Mouse (Mus musculus): Measurements from ENCODE around the gene Cdan1. TPM values are rescaled to one million over a fixed set of nuclear protein-coding genes. Genes with fewer than 3 reads are reported as not detected.

Gene Cdan1
- polyA plus RNA-seq (2016; fragmentation: Nextera tagmentation; extraction: Ambion mirVana): 5.7 TPM in 2 replicates

DNA sequence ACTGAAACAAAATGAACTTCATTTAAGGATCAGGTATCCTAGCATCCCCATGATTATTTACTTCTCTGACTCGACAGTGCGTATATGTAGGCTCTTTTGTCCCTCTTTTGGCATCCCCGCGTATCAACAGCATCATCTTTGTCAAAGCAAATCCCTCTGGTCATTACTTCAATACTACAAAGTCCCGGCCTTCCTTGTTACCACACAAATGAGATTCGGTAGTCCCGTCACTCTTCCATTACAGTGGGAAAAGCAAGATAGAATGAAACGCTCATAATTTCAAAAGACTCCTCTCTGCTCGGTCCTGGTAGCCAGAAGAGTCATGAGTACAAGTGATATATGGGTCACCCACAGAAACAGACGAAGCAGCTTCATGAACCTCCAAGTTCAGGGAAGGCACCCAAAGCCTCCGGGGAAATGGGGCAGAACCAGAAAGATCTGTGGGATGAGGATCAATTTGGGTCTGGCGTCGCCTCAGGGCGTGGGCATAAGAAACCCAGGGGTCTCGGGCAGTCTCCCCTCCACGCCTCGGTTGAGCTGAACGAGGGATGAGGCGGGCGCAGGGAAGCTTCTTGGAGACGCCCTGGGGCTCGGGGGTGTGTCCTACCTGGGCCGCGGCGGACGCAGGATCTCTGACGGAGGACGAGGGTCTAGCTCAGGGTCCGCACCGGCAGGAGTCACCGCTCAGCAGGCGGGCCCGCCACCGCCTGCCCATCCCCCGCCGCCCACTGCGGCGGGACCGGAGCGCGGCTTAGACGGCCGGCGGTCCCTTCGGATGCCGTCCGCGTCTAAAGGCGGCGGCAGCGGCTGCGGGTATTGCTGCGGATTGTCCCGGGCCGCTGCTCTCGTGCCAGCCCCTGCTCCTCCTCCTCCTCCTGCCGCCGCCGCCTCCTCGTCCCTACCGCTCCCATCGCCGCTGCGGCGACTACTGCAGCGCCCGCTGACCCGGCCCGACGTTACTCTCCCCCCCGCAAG is at the start of gene Cdan1:
Cdan1 (minus strand) TSS at position 680 of the 975 bp plus-strand sequence.
- Histone ChIP-seq H3K9me3 (replicated peaks) (no peaks in the 10 kb centered on the region), H3K27me3 (ENCODE audit: low read depth, poor library complexity, severe bottlenecking) (no peaks in the 10 kb centered on the region), H3K27ac (peak within 1 kb of the TSS; percentile 90), H3K4me1 (peaks cover 15% of the 10 kb centered on the region), H3K36me3 (no peaks in the 10 kb centered on the region), H3K4me3 (peak within 1 kb of the TSS; percentile 93)
- WGBS: under 1% methylated on average over 66 of the region's 71 CpGs
- peak; percentile 73 for DNase-seq (ENCODE audit: low spot score)

DNA sequence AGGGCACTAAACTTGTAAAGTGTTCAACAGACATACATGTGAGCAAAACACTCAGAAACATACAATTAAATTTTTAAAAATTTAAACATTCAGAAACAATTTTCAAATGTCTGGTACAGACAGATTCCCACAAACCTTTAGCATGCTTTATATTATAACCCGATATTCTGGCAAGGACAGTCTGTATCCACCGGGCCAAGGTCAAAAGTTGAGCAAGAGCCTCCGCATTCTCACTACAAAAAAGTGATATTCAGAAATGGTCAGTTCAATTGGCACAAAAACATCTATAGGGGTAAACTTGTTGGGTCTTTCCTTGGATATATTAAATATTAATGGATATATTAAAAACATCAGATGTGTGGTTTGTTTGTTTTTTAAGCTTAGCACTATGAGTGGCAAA is 46.4 kb upstream of the Cdan1 start:
- H3K36me3 ChIP-seq: peaks cover 91% of the 10 kb centered on the region

DNA sequence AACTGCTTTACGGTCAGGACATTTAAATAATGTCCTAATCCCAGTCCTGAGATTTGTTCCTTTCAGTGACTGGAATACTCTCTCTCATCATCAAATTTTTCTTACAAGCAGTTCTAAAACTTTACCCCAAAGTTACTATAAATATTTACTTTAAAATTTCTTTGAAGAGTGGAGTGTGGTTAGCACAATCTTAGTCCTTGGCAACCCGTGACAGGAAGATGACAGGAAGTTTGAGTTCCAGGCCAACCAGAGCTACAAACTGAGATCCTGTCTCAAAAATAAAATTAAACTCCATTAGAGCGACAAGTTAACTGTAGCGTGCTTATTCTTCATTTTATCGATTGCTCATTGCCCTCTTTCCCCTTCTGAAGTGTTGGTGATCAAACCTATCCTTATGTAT is 37.7 kb upstream of the Cdan1 start:
- 96% methylated on average over 5 of the region's 5 CpGs for WGBS
- H3K27ac ChIP-seq: no peak overlapping the region
- no peaks in the 10 kb centered on the region for H3K4me1 ChIP-seq
- DNase-seq (ENCODE audit: low spot score): no peak
- H3K36me3 ChIP-seq: peaks cover 78% of the 10 kb centered on the region
- H3K4me3 ChIP-seq: no peak overlapping the region
- H3K9me3 ChIP-seq (replicated peaks): no peaks in the 10 kb centered on the region
- H3K27me3 ChIP-seq (ENCODE audit: low read depth, poor library complexity, severe bottlenecking): no peaks in the 10 kb centered on the region

More for the DNA sequence above, 46.4 kb upstream of the Cdan1 start:
- no peaks in the 10 kb centered on the region for H3K9me3 ChIP-seq (replicated peaks)
- H3K4me3 ChIP-seq: no peak overlapping the region
- 94% methylated on average over 3 of the region's 3 CpGs for WGBS
- no peaks in the 10 kb centered on the region for H3K4me1 ChIP-seq
- no peaks in the 10 kb centered on the region for H3K27me3 ChIP-seq (ENCODE audit: low read depth, poor library complexity, severe bottlenecking)
- DNase-seq (ENCODE audit: low spot score): no peak
- H3K27ac ChIP-seq: no peak overlapping the region

DNA sequence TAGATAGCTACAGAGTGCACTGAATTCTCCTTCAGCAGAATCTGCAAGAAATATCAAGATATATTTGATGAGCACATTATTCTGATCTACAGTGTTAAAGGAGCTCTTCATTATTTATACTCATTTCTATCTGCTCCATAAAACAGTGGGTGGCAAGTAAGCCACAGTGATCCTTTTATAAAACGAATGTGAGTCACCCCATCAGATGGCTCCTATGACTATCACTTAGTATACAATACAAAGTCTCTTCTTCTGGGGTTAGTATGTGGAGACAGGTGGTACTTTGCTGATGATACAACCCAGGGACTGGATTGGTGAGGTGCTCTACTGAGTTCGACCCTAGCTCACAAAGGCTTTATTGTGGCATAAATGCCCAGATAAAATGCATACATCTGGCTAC is 23.3 kb upstream of the Cdan1 start:
- no peaks in the 10 kb centered on the region for H3K4me1 ChIP-seq
- H3K4me3 ChIP-seq: no peak overlapping the region
- no peaks in the 10 kb centered on the region for H3K9me3 ChIP-seq (replicated peaks)
- peaks cover 84% of the 10 kb centered on the region for H3K36me3 ChIP-seq
- H3K27me3 ChIP-seq (ENCODE audit: low read depth, poor library complexity, severe bottlenecking): no peaks in the 10 kb centered on the region
- no peak overlapping the region for H3K27ac ChIP-seq
- DNase-seq (ENCODE audit: low spot score): no peak
- 85% methylated on average over 2 of the region's 2 CpGs for WGBS

DNA sequence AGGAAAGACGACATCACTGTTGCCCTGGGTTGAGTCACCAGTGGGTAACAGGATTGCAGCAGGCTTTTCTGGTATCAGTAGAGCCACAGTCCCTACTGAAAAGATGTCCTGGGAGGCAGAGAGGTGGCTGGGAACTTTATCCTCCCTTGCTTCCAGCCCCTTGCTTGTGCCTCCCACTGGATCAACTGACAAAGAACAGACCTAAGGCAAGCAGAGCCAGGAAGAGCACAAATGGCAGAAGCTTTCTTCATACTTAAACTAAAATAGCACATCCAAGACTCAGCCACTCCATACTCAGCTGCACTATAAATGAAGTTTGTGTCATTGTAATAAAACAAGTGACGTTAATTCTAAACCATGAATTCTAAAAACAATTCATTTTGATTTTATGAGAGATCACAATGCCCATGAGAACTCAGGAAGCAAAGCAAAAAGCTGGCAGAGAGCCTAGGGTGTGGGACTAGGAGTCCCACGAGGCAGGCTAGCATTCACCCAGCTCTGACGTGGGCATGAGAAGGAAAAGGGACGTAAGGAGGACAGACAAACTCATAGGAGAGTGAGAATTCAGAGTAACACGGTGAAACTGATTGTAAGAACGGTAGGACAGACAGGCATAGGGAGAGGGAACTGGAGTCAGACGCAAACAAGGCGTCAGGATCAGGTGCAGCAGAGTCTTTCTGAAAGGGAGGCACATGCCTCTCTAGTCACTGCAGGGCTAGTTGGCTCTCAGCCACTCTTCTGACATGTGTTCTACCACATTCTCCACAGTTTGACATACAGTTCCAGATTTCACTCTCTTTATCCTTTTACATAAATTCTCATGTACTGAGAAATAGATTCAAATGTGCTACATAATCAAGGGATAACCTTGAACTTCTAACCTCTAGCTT is 21.8 kb upstream of the Cdan1 start:
- Histone ChIP-seq H3K27ac (no peak overlapping the region), H3K9me3 (replicated peaks) (no peaks in the 10 kb centered on the region), H3K4me3 (no peak overlapping the region), H3K27me3 (ENCODE audit: low read depth, poor library complexity, severe bottlenecking) (no peaks in the 10 kb centered on the region), H3K36me3 (peaks cover 83% of the 10 kb centered on the region), H3K4me1 (no peaks in the 10 kb centered on the region)
- WGBS: 92% methylated on average over 9 of the region's 9 CpGs
- no peak for DNase-seq (ENCODE audit: low spot score)

DNA sequence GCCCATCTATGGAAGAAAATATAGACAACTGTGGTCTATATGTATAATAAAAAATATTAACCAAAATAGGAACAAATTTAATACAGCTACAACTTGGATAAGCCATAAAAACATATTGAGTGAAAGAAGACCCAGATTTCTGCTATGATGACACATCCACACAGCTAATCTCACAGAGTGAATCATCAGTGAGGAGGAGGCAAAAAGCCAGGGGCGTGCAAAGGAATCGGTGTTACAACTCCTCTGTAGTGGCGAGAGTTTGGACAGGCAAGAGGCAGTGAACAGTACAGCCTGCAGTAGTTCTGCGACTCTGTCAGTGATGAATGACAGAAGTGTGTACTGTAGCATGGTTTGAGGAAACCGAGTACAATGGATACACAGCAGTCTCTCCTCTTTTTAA is 17.4 kb upstream of the Cdan1 start:
- H3K4me3 ChIP-seq: no peak overlapping the region
- H3K27me3 ChIP-seq (ENCODE audit: low read depth, poor library complexity, severe bottlenecking): no peaks in the 10 kb centered on the region
- H3K4me1 ChIP-seq: no peaks in the 10 kb centered on the region
- H3K9me3 ChIP-seq (replicated peaks): no peaks in the 10 kb centered on the region
- peaks cover 91% of the 10 kb centered on the region for H3K36me3 ChIP-seq
- 97% methylated on average over 5 of the region's 5 CpGs for WGBS
- DNase-seq (ENCODE audit: low spot score): no peak
- no peak overlapping the region for H3K27ac ChIP-seq

DNA sequence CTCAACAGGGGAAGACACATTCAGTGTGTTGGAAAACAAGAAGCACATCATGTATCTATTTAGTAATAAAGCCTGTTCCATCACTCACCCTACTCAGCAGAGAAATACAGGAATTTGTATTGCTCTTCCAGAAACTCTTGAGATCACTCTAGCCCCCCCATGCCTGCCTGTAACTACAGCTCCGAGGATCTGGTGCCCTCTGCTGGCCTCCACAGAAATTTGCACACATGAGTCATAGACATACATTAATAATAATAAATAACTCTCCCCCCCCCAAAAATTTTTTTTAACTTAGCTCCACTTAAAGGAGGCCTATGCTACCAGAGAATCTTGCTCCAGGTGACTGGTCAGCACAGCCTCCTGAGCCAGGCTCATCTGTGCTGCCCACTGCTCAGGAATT is 16.6 kb upstream of the Cdan1 start:
- Histone ChIP-seq H3K4me3 (no peak overlapping the region), H3K27ac (no peak overlapping the region), H3K9me3 (replicated peaks) (no peaks in the 10 kb centered on the region), H3K4me1 (no peaks in the 10 kb centered on the region), H3K27me3 (ENCODE audit: low read depth, poor library complexity, severe bottlenecking) (no peaks in the 10 kb centered on the region), H3K36me3 (peaks cover 91% of the 10 kb centered on the region)
- WGBS: 31% methylated on average over 1 of the region's 1 CpGs
- peak; percentile 51 for DNase-seq (ENCODE audit: low spot score)

DNA sequence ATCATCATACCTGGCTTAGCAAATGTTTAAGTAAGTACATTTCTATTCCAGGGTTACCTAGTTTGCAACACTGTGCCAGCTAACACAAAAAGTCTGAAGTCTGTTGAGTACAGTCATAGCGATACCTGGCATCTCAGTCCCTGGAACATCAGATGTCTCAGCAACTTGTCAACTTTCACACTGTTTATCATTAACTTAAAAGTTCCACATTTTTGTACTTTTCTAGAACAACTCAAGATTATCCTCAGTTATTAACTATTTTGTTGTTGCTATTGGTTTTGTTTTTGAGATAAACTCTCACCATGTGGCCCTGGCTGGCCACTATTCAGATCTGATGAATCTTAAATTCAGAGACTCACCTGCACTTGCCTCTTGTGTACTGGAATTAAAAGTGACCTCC is 13.5 kb upstream of the Cdan1 start:
- peaks cover 82% of the 10 kb centered on the region for H3K36me3 ChIP-seq
- H3K9me3 ChIP-seq (replicated peaks): no peaks in the 10 kb centered on the region
- DNase-seq (ENCODE audit: low spot score): no peak
- no peaks in the 10 kb centered on the region for H3K27me3 ChIP-seq (ENCODE audit: low read depth, poor library complexity, severe bottlenecking)
- H3K27ac ChIP-seq: no peak overlapping the region
- H3K4me1 ChIP-seq: no peaks in the 10 kb centered on the region
- no peak overlapping the region for H3K4me3 ChIP-seq
- 89% methylated on average over 1 of the region's 1 CpGs for WGBS

DNA sequence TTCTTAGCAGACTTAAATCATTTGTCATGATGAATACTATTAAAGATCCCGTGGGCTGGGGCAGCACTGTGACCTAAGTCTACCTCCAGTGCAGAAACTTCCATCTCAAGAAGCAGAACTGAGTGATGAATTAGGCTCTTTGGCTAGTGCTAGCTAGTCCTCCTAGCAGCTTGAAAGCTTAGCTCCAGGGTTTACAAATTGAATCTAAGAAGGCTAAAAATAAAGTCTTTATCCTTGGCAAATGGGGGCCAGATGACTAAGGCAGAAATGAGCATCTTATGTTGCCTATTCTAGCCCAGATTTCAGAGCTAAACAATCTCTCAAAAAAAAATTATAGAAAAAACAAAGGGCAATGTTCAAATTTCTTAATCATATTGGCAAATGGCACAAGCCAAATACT is 10.8 kb upstream of the Cdan1 start:
- Histone ChIP-seq H3K4me3 (no peak overlapping the region), H3K27me3 (ENCODE audit: low read depth, poor library complexity, severe bottlenecking) (no peaks in the 10 kb centered on the region), H3K27ac (no peak overlapping the region), H3K36me3 (peaks cover 58% of the 10 kb centered on the region), H3K4me1 (no peaks in the 10 kb centered on the region), H3K9me3 (replicated peaks) (no peaks in the 10 kb centered on the region)
- 90% methylated on average over 1 of the region's 1 CpGs for WGBS
- no peak for DNase-seq (ENCODE audit: low spot score)

DNA sequence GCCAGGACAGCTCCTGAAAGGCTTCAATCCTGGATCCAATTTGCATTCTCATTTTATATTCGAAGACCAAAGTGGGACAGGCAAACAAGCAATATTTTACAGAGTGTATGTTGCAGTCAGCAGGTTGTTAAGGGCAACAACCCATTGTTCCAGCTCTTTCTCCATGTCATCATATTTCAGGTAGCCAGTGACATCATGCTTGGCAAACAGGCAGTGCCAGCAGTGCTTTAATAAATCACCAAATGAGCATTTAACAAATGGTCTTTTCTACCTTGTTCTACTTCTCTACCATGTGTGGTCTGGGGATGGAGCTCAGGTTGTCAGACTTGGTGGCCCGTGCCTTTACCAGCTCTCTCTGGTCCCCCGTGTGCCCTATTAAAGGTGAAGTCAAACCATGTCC is 8.2 kb upstream of the Cdan1 start:
- no peaks in the 10 kb centered on the region for H3K9me3 ChIP-seq (replicated peaks)
- peaks cover 33% of the 10 kb centered on the region for H3K36me3 ChIP-seq
- H3K27me3 ChIP-seq (ENCODE audit: low read depth, poor library complexity, severe bottlenecking): no peaks in the 10 kb centered on the region
- H3K27ac ChIP-seq: no peak overlapping the region
- WGBS: 89% methylated on average over 3 of the region's 3 CpGs
- H3K4me3 ChIP-seq: no peak overlapping the region
- no peaks in the 10 kb centered on the region for H3K4me1 ChIP-seq
- DNase-seq (ENCODE audit: low spot score): no peak

DNA sequence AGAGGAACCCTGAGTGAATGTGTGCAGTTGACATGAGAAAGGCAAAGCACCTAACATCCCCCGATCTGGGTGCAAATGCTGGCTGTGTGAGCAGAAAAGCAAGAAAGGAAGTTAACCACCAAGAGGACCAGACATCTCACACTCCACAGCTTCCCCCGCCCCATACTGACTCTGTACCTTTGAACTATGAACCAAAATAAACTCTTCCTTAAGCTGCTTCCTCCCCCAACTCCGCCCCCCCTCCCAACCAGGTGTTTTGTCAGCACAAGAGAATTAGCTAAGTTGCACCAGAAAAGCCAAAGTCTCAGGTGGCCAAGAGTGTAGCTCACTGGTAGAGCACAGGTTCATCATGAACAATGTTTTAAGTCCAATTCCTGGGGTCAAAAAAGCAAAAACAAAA is 3.2 kb upstream of the Cdan1 start:
- peaks cover 11% of the 10 kb centered on the region; the same call in 1 of the 2 replicates for H3K4me1 ChIP-seq
- WGBS: 72% methylated on average over 3 of the region's 3 CpGs
- H3K4me3 ChIP-seq: no peak overlapping the region
- DNase-seq (ENCODE audit: low spot score): no peak
- no peaks in the 10 kb centered on the region for H3K36me3 ChIP-seq
- no peaks in the 10 kb centered on the region for H3K9me3 ChIP-seq (replicated peaks)
- no peaks in the 10 kb centered on the region for H3K27me3 ChIP-seq (ENCODE audit: low read depth, poor library complexity, severe bottlenecking)
- no peak overlapping the region for H3K27ac ChIP-seq

DNA sequence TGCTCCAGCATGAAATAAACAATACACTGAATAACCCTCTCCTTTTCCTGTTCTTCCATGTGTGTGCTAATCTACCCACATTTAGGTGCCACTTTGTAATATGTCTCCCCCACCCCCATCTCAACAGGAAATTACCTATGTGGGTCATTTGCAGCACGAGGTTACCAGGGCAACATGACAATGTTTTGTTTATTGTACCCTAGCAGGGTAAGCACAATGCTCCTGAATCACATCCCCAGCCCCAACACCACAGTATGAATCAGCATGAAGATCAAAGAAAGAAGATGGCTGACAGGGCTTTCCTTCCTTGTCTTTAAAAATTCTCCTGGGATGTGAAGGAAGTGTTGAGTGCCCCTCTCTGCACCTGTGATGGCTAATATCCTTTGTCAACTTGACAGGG is 2.7 kb upstream of the Cdan1 start:
- peaks cover 15% of the 10 kb centered on the region for H3K4me1 ChIP-seq
- 21% methylated on average over 1 of the region's 1 CpGs for WGBS
- DNase-seq (ENCODE audit: low spot score): no peak
- H3K4me3 ChIP-seq: no peak overlapping the region
- H3K9me3 ChIP-seq (replicated peaks): no peaks in the 10 kb centered on the region
- H3K27ac ChIP-seq: no peak overlapping the region
- H3K36me3 ChIP-seq: no peaks in the 10 kb centered on the region
- no peaks in the 10 kb centered on the region for H3K27me3 ChIP-seq (ENCODE audit: low read depth, poor library complexity, severe bottlenecking)

Measured in limb, embryonic 10.5 days (tissue).